Mouse (Mus musculus) CH12.LX (cell line): ENCODE results near the gene Pheta1.

ENCODE experiments used
- BHLHE40 ChIP-seq: IDR thresholded peaks from 2 replicates; pipeline ENCODE4 v1.6.1; 2011; ENCODE audit warnings: mild to moderate bottlenecking, low read depth, low read length, improper control_type of control experiment
- CTCF ChIP-seq, 2 experiments: IDR thresholded peaks in 1 of 2; conservative IDR thresholded peaks in 1 of 2; 2 replicates each; pipeline ENCODE4 v1.5.1; 2011 to 2012; ENCODE audit warnings: low read depth in 2 of 2, low read length in 2 of 2, improper control_type of control experiment in 1 of 2, inconsistent platforms in 1 of 2, mild to moderate bottlenecking in 1 of 2, moderate library complexity in 1 of 2
- GABPA ChIP-seq: IDR thresholded peaks from 2 replicates; pipeline ENCODE4 v1.6.1; 2012; ENCODE audit warnings: low read depth, low read length, improper control_type of control experiment, inconsistent platforms; ENCODE audit not compliant: insufficient replicate concordance
- KAT2A ChIP-seq: IDR thresholded peaks from 2 replicates; pipeline ENCODE4 v1.6.1; 2012; ENCODE audit warnings: low read length, improper control_type of control experiment, inconsistent platforms; ENCODE audit not compliant: insufficient replicate concordance
- MAX ChIP-seq: IDR thresholded peaks from 2 replicates; pipeline ENCODE4 v1.6.1; 2011; ENCODE audit warnings: low read length, improper control_type of control experiment
- MYC ChIP-seq: IDR thresholded peaks from 2 replicates; pipeline ENCODE4 v1.6.1; 2011; ENCODE audit warnings: low read depth, mild to moderate bottlenecking, improper control_type of control experiment, low read length
- RAD21 ChIP-seq: IDR thresholded peaks from 2 replicates; pipeline ENCODE4 v1.6.1; 2011; ENCODE audit warnings: low read depth, mild to moderate bottlenecking, low read length, improper control_type of control experiment, moderate library complexity
- SIN3A ChIP-seq: IDR thresholded peaks from 2 replicates; pipeline ENCODE4 v1.6.1; 2012; ENCODE audit warnings: low read length, improper control_type of control experiment, inconsistent platforms
- SMC3 ChIP-seq: IDR thresholded peaks from 2 replicates; pipeline ENCODE4 v1.6.1; 2011; ENCODE audit warnings: low read depth, low read length, improper control_type of control experiment
- TBP ChIP-seq: conservative IDR thresholded peaks from 2 replicates; pipeline ENCODE4 v1.6.1; 2011; ENCODE audit warnings: low read depth, low read length, improper control_type of control experiment
- USF1 ChIP-seq: IDR thresholded peaks from 2 replicates; pipeline ENCODE4 v1.6.1; 2014; ENCODE audit warnings: low read depth, mild to moderate bottlenecking, inconsistent platforms, low read length, improper control_type of control experiment
- USF2 ChIP-seq: conservative IDR thresholded peaks from 2 replicates; pipeline ENCODE4 v1.6.1; 2011; ENCODE audit warnings: low read depth, low read length, improper control_type of control experiment

DNA sequence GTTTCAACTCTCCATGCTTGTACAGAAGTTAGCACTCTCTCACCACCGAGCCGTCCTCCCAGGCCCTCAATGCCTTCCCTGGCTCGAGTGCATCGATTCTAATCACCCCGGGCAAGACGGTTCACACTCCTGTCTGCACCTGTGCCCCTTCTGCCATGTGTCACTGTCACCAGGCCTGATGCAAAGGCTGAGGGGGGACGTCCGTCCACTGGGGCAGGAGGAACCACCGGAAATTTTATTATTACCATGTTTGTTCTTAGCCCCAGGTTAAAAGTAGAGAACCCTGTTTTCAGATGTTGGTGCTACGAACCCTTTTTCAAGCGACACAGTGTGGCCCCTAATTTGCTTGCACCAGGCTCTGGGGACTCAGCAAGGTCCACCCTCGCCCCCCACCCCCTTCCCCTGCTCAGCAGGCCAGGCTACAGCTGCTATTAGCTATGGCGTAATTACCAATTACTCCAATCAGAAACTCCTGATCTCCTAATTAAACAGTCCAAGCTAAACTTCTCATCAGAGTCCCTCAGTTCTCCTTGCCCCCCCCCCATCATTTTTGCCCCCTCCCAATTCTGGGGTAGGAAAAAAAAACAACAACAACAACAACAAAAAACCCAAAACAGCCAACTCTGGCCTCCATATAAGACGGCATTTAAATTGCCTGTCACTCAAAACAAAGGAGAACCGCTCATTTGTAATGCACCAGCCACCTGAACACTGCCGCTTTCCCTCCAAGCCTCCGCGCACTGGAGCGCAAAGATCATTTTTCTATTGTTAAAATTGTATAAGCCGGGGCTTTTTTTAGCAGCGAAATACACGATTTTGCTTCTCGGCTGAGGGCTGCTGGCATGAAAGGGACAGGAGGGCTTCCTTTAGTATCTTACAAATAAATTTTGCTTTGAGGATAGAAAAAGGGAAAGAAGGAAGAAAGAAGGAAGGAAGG is 54.3 kb downstream of the Pheta1 start:
- TF ChIP-seq CTCF (conservative IDR thresholded peaks at IDR 0.05 in 1 of 2, IDR thresholded peaks at IDR 0.05 in 1 of 2; ENCODE audit: low read depth in 2 of 2, low read length in 2 of 2) (no peak), SIN3A (no peak), GABPA (no peak), USF2 (no peak), TBP (no peak), SMC3 (no peak), BHLHE40 (no peak), MAX (no peak), MYC (no peak), RAD21 (no peak), USF1 (no peak), KAT2A (no peak)
